8 mouse cellular contexts compared by ENCODE assay signal in the genomic region with DNA sequence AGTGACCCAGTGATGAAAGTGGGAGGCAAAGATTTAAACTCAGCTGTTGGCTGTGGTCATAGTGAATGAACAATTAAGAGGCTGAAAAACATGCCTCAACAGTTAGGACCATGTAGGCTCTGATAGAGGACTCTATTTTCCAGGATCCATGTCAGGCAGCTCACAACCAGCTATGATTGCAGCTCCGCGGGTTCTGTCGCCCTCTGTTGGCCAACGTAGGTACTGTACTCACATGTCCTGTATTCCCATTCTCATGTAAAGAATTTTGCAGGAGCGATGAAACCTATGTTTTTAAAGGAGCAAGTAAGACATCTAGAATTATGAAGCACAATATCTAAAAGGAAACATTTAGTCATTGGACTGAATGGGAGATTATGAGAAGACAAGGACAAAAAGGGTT.
DNase-seq lines count a peak whose midpoint lies in the region; ATAC-seq lines count a peak whose summit lies in the region.

No protein-coding gene starts in this region.

- H3K27me3 ChIP-seq in forebrain, embryonic 14.5 days (replicated peaks; ENCODE audit: control insufficient read depth, insufficient read depth, low read length), result no peaks in the 10 kb centered on the region
- H3K27me3 ChIP-seq in forebrain, embryonic 15.5 days, result no peaks in the 10 kb centered on the region
- H3K27me3 ChIP-seq in midbrain, embryonic 11.5 days (ENCODE audit: control insufficient read depth, insufficient read depth, low read length), result no peaks in the 10 kb centered on the region
- H3K27me3 ChIP-seq in midbrain, embryonic 15.5 days (replicated peaks), result no peaks in the 10 kb centered on the region

- ATAC-seq in forebrain, embryonic 14.5 days, result no peak
- ATAC-seq in forebrain, embryonic 15.5 days (replicated peaks), result no peak
- ATAC-seq in midbrain, embryonic 11.5 days (ENCODE audit: low FRiP score), result 0 out of 2 replicates have a peak, but pooled peaks have one; percentile 9
- no peak for ATAC-seq in midbrain, embryonic 15.5 days (replicated peaks)

- DNase-seq in forebrain, embryonic 14.5 days (ENCODE audit: low spot score), result peak; percentile 38
- peak; percentile 91 for DNase-seq in midbrain, embryonic 11.5 days (ENCODE audit: low spot score, missing footprints)
- DNase-seq in adrenal gland, postnatal 36 days, result peak; percentile 51 to 54
- DNase-seq in gastrocnemius, postnatal 10 days, result peak; percentile 26
- peak; percentile 5 for DNase-seq in lung, postnatal 10 days
- peak; percentile 33 for DNase-seq in thymus, postnatal 4 days

- H3K27ac ChIP-seq in forebrain, embryonic 14.5 days (ENCODE audit: low read depth, low read length), result no peak overlapping the region
- no peak overlapping the region for H3K27ac ChIP-seq in forebrain, embryonic 15.5 days (replicated peaks)
- H3K27ac ChIP-seq in midbrain, embryonic 11.5 days (ENCODE audit: low read depth, low read length), result no peak overlapping the region
- H3K27ac ChIP-seq in midbrain, embryonic 15.5 days, result no peak overlapping the region

- H3K4me2 ChIP-seq in forebrain, embryonic 14.5 days (ENCODE audit: low read length), result no peak overlapping the region
- H3K4me2 ChIP-seq in forebrain, embryonic 15.5 days (replicated peaks), result no peak overlapping the region
- H3K4me2 ChIP-seq in midbrain, embryonic 11.5 days, result no peak overlapping the region
- H3K4me2 ChIP-seq in midbrain, embryonic 15.5 days, result no peak overlapping the region

- no peaks in the 10 kb centered on the region for H3K9me3 ChIP-seq in forebrain, embryonic 14.5 days (replicated peaks; ENCODE audit: control insufficient read depth, low read length)
- no peaks in the 10 kb centered on the region for H3K9me3 ChIP-seq in forebrain, embryonic 15.5 days
- no peaks in the 10 kb centered on the region for H3K9me3 ChIP-seq in midbrain, embryonic 11.5 days (ENCODE audit: control insufficient read depth, low read length)
- no peaks in the 10 kb centered on the region for H3K9me3 ChIP-seq in midbrain, embryonic 15.5 days

- no peaks in the 10 kb centered on the region for H3K4me1 ChIP-seq in forebrain, embryonic 14.5 days (ENCODE audit: control insufficient read depth, insufficient read depth, low read length)
- H3K4me1 ChIP-seq in forebrain, embryonic 15.5 days, result no peaks in the 10 kb centered on the region
- H3K4me1 ChIP-seq in midbrain, embryonic 11.5 days (ENCODE audit: control insufficient read depth, insufficient read depth, low read length), result no peaks in the 10 kb centered on the region
- no peaks in the 10 kb centered on the region for H3K4me1 ChIP-seq in midbrain, embryonic 15.5 days

- no peaks in the 10 kb centered on the region for H3K36me3 ChIP-seq in forebrain, embryonic 14.5 days (ENCODE audit: control insufficient read depth, insufficient read depth, low read length)
- no peaks in the 10 kb centered on the region for H3K36me3 ChIP-seq in forebrain, embryonic 15.5 days
- H3K36me3 ChIP-seq in midbrain, embryonic 11.5 days (ENCODE audit: control insufficient read depth, insufficient read depth, low read length), result no peaks in the 10 kb centered on the region
- no peaks in the 10 kb centered on the region for H3K36me3 ChIP-seq in midbrain, embryonic 15.5 days (replicated peaks)

- 15% methylated on average over 5 of the region's 5 CpGs for WGBS in forebrain, embryonic 14.5 days
- WGBS in forebrain, embryonic 15.5 days, result 10% methylated on average over 5 of the region's 5 CpGs
- 13% methylated on average over 5 of the region's 5 CpGs for WGBS in midbrain, embryonic 11.5 days
- WGBS in midbrain, embryonic 15.5 days, result 15% methylated on average over 5 of the region's 5 CpGs

- H3K9ac ChIP-seq in forebrain, embryonic 14.5 days (ENCODE audit: low read length), result no peak overlapping the region
- H3K9ac ChIP-seq in forebrain, embryonic 15.5 days (replicated peaks), result no peak overlapping the region
- H3K9ac ChIP-seq in midbrain, embryonic 11.5 days (ENCODE audit: low read length), result no peak overlapping the region
- H3K9ac ChIP-seq in midbrain, embryonic 15.5 days, result no peak overlapping the region

- H3K4me3 ChIP-seq in forebrain, embryonic 14.5 days (ENCODE audit: low read depth, low read length), result no peak overlapping the region
- H3K4me3 ChIP-seq in forebrain, embryonic 15.5 days, result no peak overlapping the region
- H3K4me3 ChIP-seq in midbrain, embryonic 11.5 days (ENCODE audit: low read depth, low read length), result no peak overlapping the region
- no peak overlapping the region for H3K4me3 ChIP-seq in midbrain, embryonic 15.5 days

Comparison
In these comparisons a context has a peak if more than half of its experiments do, and no peak if none do; other contexts are left out.
1. DNase-seq: peak in every context shown above with its lines; median percentile 91 in midbrain, embryonic 11.5 days; 52 in adrenal gland, postnatal 36 days; 38 in forebrain, embryonic 14.5 days; 33 in thymus, postnatal 4 days; 26 in gastrocnemius, postnatal 10 days; 5 in lung, postnatal 10 days.